ENCODE assay signal across 19 mouse cellular contexts in genomic region chr12:112300125-112300524, GRCm38 (mm10).
DNase-seq lines count a peak whose midpoint lies in the region; ATAC-seq and TF ChIP-seq lines count a peak whose summit lies in the region.
"Had no signal": no experiment of that assay in that cellular context is flagged by ENCODE, and none has a peak within 500 bp of the region (broad histone marks: within the 10 kb centered on the region; RNA-seq: fewer than 3 reads in every experiment).

No protein-coding gene starts in this region.

- H3K4me1 ChIP-seq in hindbrain, embryonic 10.5 days (replicated peaks): peaks cover 59% of the 10 kb centered on the region
- H3K4me1 ChIP-seq in hindbrain, embryonic 11.5 days (replicated peaks; ENCODE audit: control insufficient read depth, insufficient read depth, low read length): peaks cover 20% of the 10 kb centered on the region
- peaks cover 61% of the 10 kb centered on the region for H3K4me1 ChIP-seq in midbrain, embryonic 10.5 days
- peaks cover 46% of the 10 kb centered on the region for H3K4me1 ChIP-seq in midbrain, embryonic 13.5 days (replicated peaks)
- H3K4me1 ChIP-seq in midbrain, postnatal 0 days (ENCODE audit: insufficient read depth, low read length): peaks cover 23% of the 10 kb centered on the region

- no peak for ATAC-seq in hindbrain, embryonic 11.5 days (ENCODE audit: low FRiP score)
- no peak for ATAC-seq in midbrain, embryonic 13.5 days
- ATAC-seq in midbrain, postnatal 0 days (ENCODE audit: low FRiP score): 0 out of 2 replicates have a peak, but pooled peaks have one; percentile 5
- ATAC-seq: activated CD4-positive, CD25-positive, alpha-beta regulatory T cell, adult 4 months; liver, postnatal 0 days; Patski had no signal

- no peaks in the 10 kb centered on the region for H3K9me3 ChIP-seq in hindbrain, embryonic 10.5 days
- H3K9me3 ChIP-seq in hindbrain, embryonic 11.5 days (ENCODE audit: control insufficient read depth, low read length): no peaks in the 10 kb centered on the region
- H3K9me3 ChIP-seq in midbrain, embryonic 10.5 days (replicated peaks): no peaks in the 10 kb centered on the region
- no peaks in the 10 kb centered on the region for H3K9me3 ChIP-seq in midbrain, embryonic 13.5 days
- H3K9me3 ChIP-seq in midbrain, postnatal 0 days (ENCODE audit: low read length): no peaks in the 10 kb centered on the region
- H3K9me3 ChIP-seq: embryonic facial prominence, embryonic 15.5 days; forebrain, embryonic 13.5 days; limb, embryonic 13.5 days had no signal

- WGBS in hindbrain, embryonic 10.5 days: 79% methylated on average over 4 of the region's 4 CpGs
- WGBS in hindbrain, embryonic 11.5 days: 70% methylated on average over 4 of the region's 4 CpGs
- WGBS in midbrain, embryonic 10.5 days: 78% methylated on average over 4 of the region's 4 CpGs
- WGBS in midbrain, embryonic 13.5 days: 78% methylated on average over 4 of the region's 4 CpGs
- WGBS in midbrain, postnatal 0 days: 76% methylated on average over 4 of the region's 4 CpGs

- H3K9ac ChIP-seq in hindbrain, embryonic 11.5 days (ENCODE audit: low read depth, low read length): no peak overlapping the region
- no peak overlapping the region for H3K9ac ChIP-seq in midbrain, embryonic 13.5 days (replicated peaks)
- no peak overlapping the region for H3K9ac ChIP-seq in midbrain, postnatal 0 days (replicated peaks; ENCODE audit: low read length, poor library complexity, severe bottlenecking)
- H3K9ac ChIP-seq: embryonic facial prominence, embryonic 15.5 days; forebrain, embryonic 13.5 days; limb, embryonic 13.5 days; liver, postnatal 0 days had no signal

- no peak overlapping the region for H3K4me3 ChIP-seq in hindbrain, embryonic 10.5 days
- no peak overlapping the region for H3K4me3 ChIP-seq in hindbrain, embryonic 11.5 days (ENCODE audit: low read depth, low read length)
- H3K4me3 ChIP-seq in midbrain, embryonic 10.5 days: no peak overlapping the region
- H3K4me3 ChIP-seq in midbrain, embryonic 13.5 days (replicated peaks): no peak overlapping the region
- H3K4me3 ChIP-seq in midbrain, postnatal 0 days (ENCODE audit: low read depth, low read length): no peak overlapping the region
- H3K4me3 ChIP-seq: embryonic facial prominence, embryonic 15.5 days; forebrain, embryonic 13.5 days; layer of hippocampus, adult 2 months; limb, embryonic 13.5 days had no signal

- H3K4me2 ChIP-seq in hindbrain, embryonic 11.5 days (replicated peaks; ENCODE audit: low read depth, low read length): no peak overlapping the region
- no peak overlapping the region for H3K4me2 ChIP-seq in midbrain, embryonic 13.5 days (replicated peaks)
- no peak overlapping the region for H3K4me2 ChIP-seq in midbrain, postnatal 0 days (ENCODE audit: low read depth, low read length, poor library complexity, severe bottlenecking)
- H3K4me2 ChIP-seq: embryonic facial prominence, embryonic 15.5 days; forebrain, embryonic 13.5 days; heart, embryonic 11.5 days; limb, embryonic 13.5 days had no signal

- DNase-seq in hindbrain, embryonic 10.5 days (ENCODE audit: low spot score): no peak
- DNase-seq in hindbrain, embryonic 11.5 days (ENCODE audit: low spot score): no peak
- DNase-seq in midbrain, embryonic 10.5 days (ENCODE audit: low spot score): no peak
- peak; percentile 50 for DNase-seq in kidney, adult 9 months
- DNase-seq in midbrain, postnatal 0 days (ENCODE audit: low spot score): no peak
- no peak for DNase-seq in layer of hippocampus, postnatal 14 days (ENCODE audit: low spot score in 2 of 2)
- DNase-seq: adrenal gland, postnatal 14 days; cerebellum, adult 8-10 months; heart, postnatal 14 days; liver, postnatal 0 days; thymus, adult 2 months had no signal

- H3K27me3 ChIP-seq in hindbrain, embryonic 10.5 days (ENCODE audit: insufficient read depth, poor library complexity, severe bottlenecking): peaks cover 82% of the 10 kb centered on the region
- H3K27me3 ChIP-seq in hindbrain, embryonic 11.5 days (ENCODE audit: control insufficient read depth, insufficient read depth, low read length): peaks cover 22% of the 10 kb centered on the region
- H3K27me3 ChIP-seq in midbrain, embryonic 10.5 days (ENCODE audit: low read depth, poor library complexity, severe bottlenecking): peaks cover 82% of the 10 kb centered on the region
- peaks cover 38% of the 10 kb centered on the region for H3K27me3 ChIP-seq in midbrain, embryonic 13.5 days
- H3K27me3 ChIP-seq in midbrain, postnatal 0 days (ENCODE audit: insufficient read depth, low read length): peaks cover 12% of the 10 kb centered on the region

- H3K36me3 ChIP-seq in hindbrain, embryonic 10.5 days: no peaks in the 10 kb centered on the region
- no peaks in the 10 kb centered on the region for H3K36me3 ChIP-seq in hindbrain, embryonic 11.5 days (ENCODE audit: control insufficient read depth, insufficient read depth, low read length)
- H3K36me3 ChIP-seq in midbrain, embryonic 10.5 days: no peaks in the 10 kb centered on the region
- no peaks in the 10 kb centered on the region for H3K36me3 ChIP-seq in midbrain, embryonic 13.5 days
- no peaks in the 10 kb centered on the region for H3K36me3 ChIP-seq in midbrain, postnatal 0 days (ENCODE audit: insufficient read depth, low read length)
- H3K36me3 ChIP-seq: embryonic facial prominence, embryonic 15.5 days; limb, embryonic 13.5 days had no signal

- H3K27ac ChIP-seq in hindbrain, embryonic 10.5 days: peak overlapping the region; percentile 17
- no peak overlapping the region for H3K27ac ChIP-seq in hindbrain, embryonic 11.5 days (ENCODE audit: low read depth, low read length)
- H3K27ac ChIP-seq in midbrain, embryonic 10.5 days (replicated peaks): 0 out of 2 replicates have a peak overlapping the region, but pooled peaks have one; percentile 81
- H3K27ac ChIP-seq in midbrain, embryonic 13.5 days: no peak overlapping the region
- H3K27ac ChIP-seq in midbrain, postnatal 0 days (ENCODE audit: low read depth, low read length): no peak overlapping the region
- H3K27ac ChIP-seq: embryonic facial prominence, embryonic 15.5 days; layer of hippocampus, adult 2 months; limb, embryonic 13.5 days had no signal

- TF ChIP-seq CTCF in midbrain, postnatal 0 days (IDR thresholded peaks at IDR 0.05): no peak

Comparison
In these comparisons a context has a peak if more than half of its experiments do, and no peak if none do; other contexts are left out.
1. H3K27ac ChIP-seq: peak in hindbrain, embryonic 10.5 days (single experiment) and midbrain, embryonic 10.5 days (single experiment); none in hindbrain, embryonic 11.5 days (single experiment), midbrain, embryonic 13.5 days (single experiment) and midbrain, postnatal 0 days (single experiment).